Mouse (Mus musculus): ENCODE data around the gene Dcbld1. TPM values are rescaled to one million over a fixed set of nuclear protein-coding genes. Genes with fewer than 3 reads are reported as not detected.
"Not testable (repeated sequence)": the region's sequence is repeated elsewhere in the genome, so short reads cannot be mapped to it uniquely, and the experiment has no call there.

Dcbld1 gene
- polyA plus RNA-seq, 2 experiments: 9.2 to 11.5 TPM

DNA sequence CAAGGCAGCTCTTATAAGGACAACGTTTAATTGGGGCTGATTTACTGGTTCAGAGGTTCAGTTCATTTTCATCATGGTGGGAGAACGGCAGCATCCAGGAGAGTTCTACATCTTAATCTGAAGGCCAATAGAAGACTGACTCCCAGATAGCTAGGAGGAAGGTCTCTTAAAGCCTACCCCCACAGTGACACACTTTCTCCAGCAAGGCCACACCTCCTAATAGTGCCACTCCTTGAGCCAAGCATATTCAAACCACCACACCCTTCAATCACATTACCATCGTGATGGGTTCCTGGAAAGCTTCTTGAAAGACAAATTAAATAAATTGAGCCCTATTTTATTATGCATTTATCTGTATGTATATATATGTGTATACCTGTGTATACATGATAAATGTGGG, 55.8 kb downstream of the Dcbld1 start:
- H3K4me2 ChIP-seq (replicated peaks; ENCODE audit: low read depth, low read length, severe bottlenecking): no peak overlapping the region
- WGBS: 95% methylated on average over 3 of the region's 3 CpGs
- no peaks in the 10 kb centered on the region for H3K36me3 ChIP-seq (ENCODE audit: control insufficient read depth, insufficient read depth, low read length)
- ATAC-seq (ENCODE audit: low FRiP score, low read depth): no peak
- no peak overlapping the region for H3K4me3 ChIP-seq (replicated peaks; ENCODE audit: low read length)
- TF ChIP-seq POLR2A (IDR thresholded peaks at IDR 0.05; ENCODE audit: borderline replicate concordance, extremely low read depth, insufficient read depth, insufficient read length): no peak
- H3K9me3 ChIP-seq (ENCODE audit: control insufficient read depth, low read length): no peaks in the 10 kb centered on the region
- no peak overlapping the region for H3K9ac ChIP-seq (ENCODE audit: low read depth, low read length, severe bottlenecking)
- no peaks in the 10 kb centered on the region for H3K27me3 ChIP-seq (ENCODE audit: control insufficient read depth, insufficient read depth, low read length)
- no peak for DNase-seq (ENCODE audit: low spot score)
- no peak overlapping the region for H3K27ac ChIP-seq (replicated peaks; ENCODE audit: low read depth, low read length)
- H3K4me1 ChIP-seq (ENCODE audit: control insufficient read depth, insufficient read depth, low read length): no peaks in the 10 kb centered on the region

DNA sequence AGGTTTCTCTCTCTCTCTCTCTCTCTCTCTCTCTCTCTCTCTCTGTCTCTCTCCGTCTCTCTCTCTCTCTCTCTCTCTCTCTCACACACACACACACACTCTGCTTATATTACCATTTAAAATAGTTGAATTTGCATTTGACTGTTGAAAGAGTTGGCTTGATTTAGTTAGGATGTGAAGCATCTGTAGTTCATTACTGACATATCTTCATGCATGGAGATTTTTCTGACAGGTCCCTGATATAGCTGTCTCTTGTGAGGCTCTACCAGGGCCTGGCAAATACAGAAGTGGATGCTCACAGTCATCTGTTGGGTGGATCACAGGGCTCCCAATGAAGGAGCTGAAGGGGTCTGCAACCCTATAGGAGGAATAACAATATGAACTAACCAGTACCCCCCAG, 59.0 kb downstream of the Dcbld1 start:
- not testable (repeated sequence) for H3K9ac ChIP-seq (ENCODE audit: low read depth, low read length, severe bottlenecking); H3K4me2 ChIP-seq (replicated peaks; ENCODE audit: low read depth, low read length, severe bottlenecking); H3K4me3 ChIP-seq (replicated peaks; ENCODE audit: low read length); H3K27ac ChIP-seq (replicated peaks; ENCODE audit: low read depth, low read length); ATAC-seq (ENCODE audit: low FRiP score, low read depth); DNase-seq (ENCODE audit: low spot score); H3K9me3 ChIP-seq (ENCODE audit: control insufficient read depth, low read length); H3K4me1 ChIP-seq (ENCODE audit: control insufficient read depth, insufficient read depth, low read length); H3K27me3 ChIP-seq (ENCODE audit: control insufficient read depth, insufficient read depth, low read length); H3K36me3 ChIP-seq (ENCODE audit: control insufficient read depth, insufficient read depth, low read length)
- 82% methylated on average over 1 of the region's 1 CpGs for WGBS

DNA sequence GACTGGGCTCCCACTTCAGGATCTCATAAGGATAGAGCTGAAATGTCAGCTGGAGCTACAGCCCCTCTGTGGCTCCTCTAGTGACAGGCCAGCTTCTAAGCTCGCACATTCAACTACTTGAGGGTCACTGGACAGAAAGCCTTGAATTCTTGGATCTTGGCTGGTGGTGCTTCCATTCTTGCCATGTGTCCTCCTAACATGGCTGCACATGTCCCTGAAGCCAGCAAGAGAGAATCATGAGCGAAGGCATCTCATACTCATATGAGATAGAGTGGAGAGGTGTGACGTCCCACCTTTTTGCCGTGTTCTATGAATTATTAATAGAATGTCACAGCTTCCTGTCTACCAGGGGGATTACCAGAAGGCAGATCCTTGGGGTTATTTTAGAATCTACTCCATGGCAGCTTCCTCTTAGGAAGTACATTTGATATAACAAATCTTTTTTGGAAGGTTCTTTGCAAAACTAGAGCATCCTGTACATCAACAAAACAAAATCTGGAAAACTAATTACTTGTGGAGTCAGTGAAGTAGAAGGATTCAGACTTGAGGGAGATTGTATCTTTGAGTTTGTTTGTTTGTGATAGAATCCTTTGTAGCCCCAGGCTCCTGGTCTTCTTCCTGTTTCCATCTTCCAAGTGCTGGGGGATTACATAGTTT, 60.6 kb downstream of the Dcbld1 start:
- no peak for TF ChIP-seq POLR2A (IDR thresholded peaks at IDR 0.05; ENCODE audit: borderline replicate concordance, extremely low read depth, insufficient read depth, insufficient read length)
- no peak overlapping the region for H3K4me3 ChIP-seq (replicated peaks; ENCODE audit: low read length)
- no peak for ATAC-seq (ENCODE audit: low FRiP score, low read depth)

GRCm38 (mm10) chr10:52295934-52296333, 62.5 kb downstream of the Dcbld1 start:
- H3K36me3 ChIP-seq (ENCODE audit: control insufficient read depth, insufficient read depth, low read length): no peaks in the 10 kb centered on the region
- no peak overlapping the region for H3K4me2 ChIP-seq (replicated peaks; ENCODE audit: low read depth, low read length, severe bottlenecking)
- TF ChIP-seq POLR2A (IDR thresholded peaks at IDR 0.05; ENCODE audit: borderline replicate concordance, extremely low read depth, insufficient read depth, insufficient read length): no peak
- H3K4me1 ChIP-seq (ENCODE audit: control insufficient read depth, insufficient read depth, low read length): no peaks in the 10 kb centered on the region
- no peaks in the 10 kb centered on the region for H3K9me3 ChIP-seq (ENCODE audit: control insufficient read depth, low read length)
- no peak overlapping the region for H3K27ac ChIP-seq (replicated peaks; ENCODE audit: low read depth, low read length)
- H3K9ac ChIP-seq (ENCODE audit: low read depth, low read length, severe bottlenecking): no peak overlapping the region
- no peak for DNase-seq (ENCODE audit: low spot score)
- H3K27me3 ChIP-seq (ENCODE audit: control insufficient read depth, insufficient read depth, low read length): no peaks in the 10 kb centered on the region
- no peak overlapping the region for H3K4me3 ChIP-seq (replicated peaks; ENCODE audit: low read length)
- ATAC-seq (ENCODE audit: low FRiP score, low read depth): no peak
- 94% methylated on average over 2 of the region's 2 CpGs for WGBS

More for the DNA sequence above, 60.6 kb downstream of the Dcbld1 start:
- no peak overlapping the region for H3K4me2 ChIP-seq (replicated peaks; ENCODE audit: low read depth, low read length, severe bottlenecking)
- no peaks in the 10 kb centered on the region for H3K9me3 ChIP-seq (ENCODE audit: control insufficient read depth, low read length)
- no peak for DNase-seq (ENCODE audit: low spot score)
- H3K9ac ChIP-seq (ENCODE audit: low read depth, low read length, severe bottlenecking): no peak overlapping the region
- H3K27ac ChIP-seq (replicated peaks; ENCODE audit: low read depth, low read length): no peak overlapping the region
- no peaks in the 10 kb centered on the region for H3K36me3 ChIP-seq (ENCODE audit: control insufficient read depth, insufficient read depth, low read length)
- H3K4me1 ChIP-seq (ENCODE audit: control insufficient read depth, insufficient read depth, low read length): no peaks in the 10 kb centered on the region
- WGBS: 86% methylated on average over 4 of the region's 4 CpGs
- H3K27me3 ChIP-seq (ENCODE audit: control insufficient read depth, insufficient read depth, low read length): no peaks in the 10 kb centered on the region

DNA sequence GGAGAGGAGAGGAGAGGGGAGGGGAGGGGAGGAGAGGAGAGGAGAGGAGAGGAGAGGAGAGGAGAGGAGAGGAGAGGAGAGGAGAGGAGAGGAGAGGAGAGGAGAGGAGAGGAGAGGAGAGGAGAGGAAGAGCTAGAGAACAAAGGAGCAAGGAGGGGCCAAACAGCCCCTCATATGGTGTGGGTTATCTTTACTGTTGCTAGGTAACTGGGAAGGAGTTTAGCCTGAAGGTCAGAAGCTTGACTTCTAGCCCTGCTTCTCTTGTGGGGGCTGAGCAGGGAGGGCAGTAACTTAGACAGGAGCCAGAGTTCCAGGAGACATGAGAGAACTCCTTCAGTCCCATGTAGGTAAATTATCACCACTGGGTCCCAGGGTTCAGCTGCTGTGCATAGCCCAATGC, 65.1 kb downstream of the Dcbld1 start:
- not testable (repeated sequence) for ATAC-seq (ENCODE audit: low FRiP score, low read depth); H3K4me2 ChIP-seq (replicated peaks; ENCODE audit: low read depth, low read length, severe bottlenecking); H3K27ac ChIP-seq (replicated peaks; ENCODE audit: low read depth, low read length); H3K4me3 ChIP-seq (replicated peaks; ENCODE audit: low read length); H3K9me3 ChIP-seq (ENCODE audit: control insufficient read depth, low read length); H3K9ac ChIP-seq (ENCODE audit: low read depth, low read length, severe bottlenecking); DNase-seq (ENCODE audit: low spot score); H3K4me1 ChIP-seq (ENCODE audit: control insufficient read depth, insufficient read depth, low read length); H3K36me3 ChIP-seq (ENCODE audit: control insufficient read depth, insufficient read depth, low read length); H3K27me3 ChIP-seq (ENCODE audit: control insufficient read depth, insufficient read depth, low read length)

DNA sequence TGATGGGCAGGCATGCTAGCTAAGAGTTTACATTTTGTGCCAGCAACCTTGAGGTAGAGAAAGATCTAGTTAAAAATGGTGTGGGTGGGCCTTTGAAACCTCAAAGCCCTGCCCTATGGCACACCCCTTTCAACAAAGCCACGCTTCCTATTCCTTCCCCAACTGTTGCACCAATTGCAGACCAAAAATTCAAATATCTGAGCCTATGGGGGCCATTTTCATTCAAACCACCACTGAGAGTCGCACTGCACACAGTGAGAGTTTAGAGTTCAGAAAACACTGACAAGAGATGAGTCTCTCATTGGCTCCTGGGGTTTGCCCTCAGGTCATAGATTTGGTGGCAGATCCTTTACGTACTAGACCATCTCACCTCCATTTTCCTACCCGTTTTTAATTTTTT, 68.3 kb downstream of the Dcbld1 start:
- H3K27me3 ChIP-seq (ENCODE audit: control insufficient read depth, insufficient read depth, low read length): no peaks in the 10 kb centered on the region
- no peak overlapping the region for H3K27ac ChIP-seq (replicated peaks; ENCODE audit: low read depth, low read length)
- DNase-seq (ENCODE audit: low spot score) (no peak), ATAC-seq (ENCODE audit: low FRiP score, low read depth) (no peak)
- H3K4me2 ChIP-seq (replicated peaks; ENCODE audit: low read depth, low read length, severe bottlenecking): no peak overlapping the region
- H3K4me3 ChIP-seq (replicated peaks; ENCODE audit: low read length): no peak overlapping the region
- no peaks in the 10 kb centered on the region for H3K36me3 ChIP-seq (ENCODE audit: control insufficient read depth, insufficient read depth, low read length)
- TF ChIP-seq POLR2A (IDR thresholded peaks at IDR 0.05; ENCODE audit: borderline replicate concordance, extremely low read depth, insufficient read depth, insufficient read length): no peak
- H3K4me1 ChIP-seq (ENCODE audit: control insufficient read depth, insufficient read depth, low read length): no peaks in the 10 kb centered on the region
- no peaks in the 10 kb centered on the region for H3K9me3 ChIP-seq (ENCODE audit: control insufficient read depth, low read length)
- H3K9ac ChIP-seq (ENCODE audit: low read depth, low read length, severe bottlenecking): no peak overlapping the region
- WGBS: 92% methylated on average over 4 of the region's 4 CpGs
